Mouse (Mus musculus): Measurements from ENCODE around the gene Olfr921. TPM values are rescaled to one million over a fixed set of nuclear protein-coding genes. Genes with fewer than 3 reads are reported as not detected.

The Olfr921 gene
- total RNA-seq (2017), result not detected in 3 replicates

DNA sequence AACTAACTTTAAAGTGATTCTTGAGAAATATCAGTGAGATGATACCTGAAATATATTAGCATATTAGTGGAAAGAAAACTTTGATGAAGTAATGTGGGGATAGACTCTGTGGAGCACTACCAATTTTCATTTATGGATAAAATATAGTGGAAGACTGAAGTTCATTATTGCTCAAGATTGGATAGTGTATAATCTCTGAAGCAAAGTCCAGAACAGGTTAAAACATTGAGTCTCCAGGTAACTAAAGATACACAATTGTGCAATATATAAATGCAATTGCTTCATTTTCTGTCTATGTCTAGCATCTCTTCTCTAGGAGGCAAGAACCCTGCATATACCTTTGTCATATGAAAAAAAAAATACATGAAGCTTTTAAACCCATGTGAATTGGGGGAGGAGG lies at the start of gene Olfr921:
TSS of gene Olfr921 (plus strand) at position 301 of the 400 bp plus-strand sequence.
- ATAC-seq (replicated peaks; ENCODE audit: insufficient number of reproducible peaks, low FRiP score, low TSS enrichment, poor library complexity, severe bottlenecking), result no peak

DNA sequence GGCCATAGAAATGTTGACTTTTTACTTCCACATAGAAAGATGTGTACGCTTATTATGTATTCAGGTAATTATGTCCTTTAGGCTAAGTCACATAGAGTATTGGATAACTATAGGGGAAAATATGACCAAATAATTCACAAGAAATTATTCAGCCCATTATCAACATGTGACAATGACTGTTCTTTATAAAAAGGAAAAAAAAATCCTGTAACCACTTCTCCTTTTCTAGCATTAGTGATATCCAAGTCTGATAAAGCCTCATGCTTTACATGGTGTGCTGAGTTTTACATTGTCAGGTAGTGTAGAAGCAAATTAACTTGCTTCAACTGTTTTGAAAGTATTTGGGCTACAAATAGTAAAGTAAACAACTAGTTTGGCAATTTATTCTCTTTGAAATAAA lies 48.8 kb upstream of the Olfr921 start:
- no peak for ATAC-seq (replicated peaks; ENCODE audit: insufficient number of reproducible peaks, low FRiP score, low TSS enrichment, poor library complexity, severe bottlenecking)

DNA sequence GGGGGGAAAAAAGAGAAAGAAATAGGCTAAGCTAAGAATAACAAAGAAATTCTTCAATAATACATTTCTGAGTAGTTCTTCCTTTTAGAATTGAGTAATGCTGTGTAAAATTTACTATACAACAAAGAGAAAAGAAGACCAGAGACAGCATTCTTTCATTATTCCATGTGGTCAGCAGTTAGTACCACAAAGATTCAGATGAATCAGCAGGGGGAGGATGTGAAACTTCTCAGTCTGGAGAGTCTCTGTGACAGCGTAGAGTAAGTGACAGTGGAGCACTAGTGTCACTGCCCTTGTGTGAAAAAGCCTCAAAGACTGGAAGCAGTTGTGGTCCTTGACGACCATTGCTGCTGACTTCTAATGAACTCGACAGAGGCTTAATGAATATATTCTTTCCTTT lies 44.6 kb upstream of the Olfr921 start:
- 0 out of 2 replicates have a peak, but pooled peaks have one; percentile 66 for ATAC-seq (replicated peaks; ENCODE audit: insufficient number of reproducible peaks, low FRiP score, low TSS enrichment, poor library complexity, severe bottlenecking)

DNA sequence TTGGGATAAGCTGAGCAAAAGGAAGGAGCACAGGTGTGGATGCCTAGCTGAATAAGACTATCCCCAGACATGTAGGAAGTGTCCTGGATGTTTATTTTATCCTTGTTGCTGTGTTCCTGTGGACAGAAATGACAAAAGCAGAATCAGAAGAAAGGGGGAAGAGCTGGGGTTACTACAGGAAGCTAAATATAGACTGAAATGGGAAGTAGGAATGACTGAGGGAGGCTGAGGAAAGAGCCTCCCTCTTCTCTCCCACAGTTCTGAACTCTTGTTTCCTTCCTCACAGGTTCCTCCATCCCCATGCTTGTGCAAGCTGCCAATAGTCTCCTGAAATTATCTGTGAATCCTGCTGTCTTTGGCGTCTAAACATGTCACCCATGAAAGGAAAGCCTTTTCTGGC lies 31.5 kb upstream of the Olfr921 start:
- ATAC-seq (replicated peaks; ENCODE audit: insufficient number of reproducible peaks, low FRiP score, low TSS enrichment, poor library complexity, severe bottlenecking), result no peak

DNA sequence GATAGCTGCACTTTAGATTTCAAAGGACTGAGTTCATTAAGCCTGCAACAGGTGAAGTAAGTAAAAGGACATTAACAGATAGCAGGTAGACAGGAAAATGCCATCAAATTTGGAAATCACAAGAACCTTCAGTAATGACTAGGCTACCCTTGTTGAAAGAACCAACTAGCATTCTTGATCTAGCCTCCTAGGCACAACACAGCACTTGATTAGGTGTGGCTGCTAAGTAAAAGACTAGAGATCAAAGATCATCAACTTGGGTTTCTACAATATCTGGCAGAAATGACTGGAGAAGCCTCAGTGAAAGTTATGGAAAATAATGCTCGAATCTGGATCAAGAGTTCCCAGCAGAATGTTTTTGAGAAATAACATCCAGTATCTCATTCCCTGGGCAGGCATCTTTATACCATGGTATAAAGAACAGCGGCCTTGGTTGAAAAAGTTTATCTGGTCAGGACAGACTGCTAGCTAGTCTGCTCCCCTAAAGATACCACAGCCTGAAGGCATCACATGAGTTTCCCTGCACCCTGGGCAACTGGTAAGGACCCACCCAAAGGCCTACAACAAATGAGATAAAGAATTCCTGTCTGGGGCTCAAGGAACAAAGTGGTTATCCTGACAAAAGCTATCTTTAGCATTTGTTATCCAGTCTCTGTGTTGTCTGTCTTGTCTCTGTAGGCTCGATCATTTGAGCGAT lies 28.1 kb upstream of the Olfr921 start:
- ATAC-seq (replicated peaks; ENCODE audit: insufficient number of reproducible peaks, low FRiP score, low TSS enrichment, poor library complexity, severe bottlenecking), result no peak

DNA sequence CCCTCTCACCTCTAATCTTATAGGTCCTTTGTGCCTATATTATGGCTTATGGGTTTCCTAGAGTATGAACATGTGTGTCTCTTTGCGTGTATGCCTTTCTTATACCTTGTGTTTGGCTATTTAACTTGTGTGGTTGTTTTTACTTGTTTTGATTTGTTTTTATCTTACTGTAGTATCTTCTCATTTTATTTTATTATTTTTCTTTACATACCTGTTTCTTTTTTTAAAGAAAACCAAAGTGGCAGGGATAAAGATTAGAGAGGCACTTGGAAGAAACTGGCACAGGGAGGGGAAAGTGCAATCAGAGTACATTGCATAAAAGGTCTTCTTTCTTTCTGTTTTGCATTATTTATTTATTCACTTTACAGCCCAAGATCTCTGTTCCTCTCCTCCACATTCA lies 20.9 kb upstream of the Olfr921 start, which contains the start of gene Olfr920:
TSS of gene Olfr920 (plus strand) at position 301 of the 400 bp plus-strand sequence.
- ATAC-seq (replicated peaks; ENCODE audit: insufficient number of reproducible peaks, low FRiP score, low TSS enrichment, poor library complexity, severe bottlenecking), result no peak

DNA sequence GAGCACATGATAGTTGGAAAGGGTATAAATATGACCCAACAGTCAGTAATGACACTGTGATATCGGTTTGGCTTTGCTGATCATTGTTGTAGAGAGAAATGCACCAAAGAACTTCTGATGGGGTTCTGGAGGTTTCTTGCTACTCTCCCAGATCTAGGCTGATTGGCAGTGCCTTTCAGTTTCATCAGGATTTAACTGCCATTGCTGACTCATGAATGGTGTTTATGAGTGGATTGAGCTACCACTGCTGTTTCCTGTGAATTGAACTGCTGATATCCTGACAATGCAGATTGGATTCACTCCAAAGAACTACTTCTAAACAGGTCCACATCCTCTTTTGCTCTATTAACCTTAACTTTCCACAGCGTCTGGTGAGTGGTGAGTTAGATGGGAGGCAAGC lies 19.8 kb downstream of the Olfr921 start:
- ATAC-seq (replicated peaks; ENCODE audit: insufficient number of reproducible peaks, low FRiP score, low TSS enrichment, poor library complexity, severe bottlenecking), result no peak

DNA sequence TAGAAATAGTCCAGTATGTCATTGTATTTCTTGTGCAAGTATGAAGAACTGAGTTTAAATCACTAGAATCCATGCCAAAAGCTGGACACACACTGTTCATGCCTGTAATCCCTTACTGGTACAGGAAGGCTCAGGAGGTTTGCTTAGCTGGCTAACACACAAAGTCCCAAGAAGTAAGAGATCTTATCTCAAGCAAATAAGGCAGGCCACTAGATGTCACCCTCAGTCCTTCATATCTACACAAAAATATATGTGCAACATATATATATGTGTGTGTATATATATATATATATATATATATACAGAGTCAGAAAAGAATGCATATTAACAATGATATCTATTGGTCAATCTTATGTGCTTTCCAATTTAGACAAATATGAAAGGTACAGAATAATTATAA lies 32.8 kb downstream of the Olfr921 start:
- no peak for ATAC-seq (replicated peaks; ENCODE audit: insufficient number of reproducible peaks, low FRiP score, low TSS enrichment, poor library complexity, severe bottlenecking)

DNA sequence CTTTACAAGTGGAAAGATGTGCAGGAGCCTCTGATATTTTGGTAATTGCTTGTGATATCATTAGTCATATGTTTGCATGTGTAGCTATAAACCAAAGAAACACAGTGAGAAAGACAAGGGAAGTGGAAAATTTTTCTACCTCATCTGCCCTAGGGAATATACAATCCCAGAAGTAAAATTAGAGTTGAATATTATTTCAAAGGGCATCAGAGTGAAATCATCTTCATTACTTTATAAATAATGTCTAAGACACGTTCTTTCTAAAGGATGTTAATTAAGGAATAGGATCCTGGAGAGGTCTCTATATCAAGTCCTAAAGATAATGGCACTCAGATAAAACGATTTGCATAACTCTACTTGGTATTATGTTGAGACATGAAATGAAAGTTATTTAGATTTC lies 41.4 kb downstream of the Olfr921 start, which contains the start of gene Olfr922:
TSS of gene Olfr922 (plus strand) at position 301 of the 400 bp plus-strand sequence.
- ATAC-seq (replicated peaks; ENCODE audit: insufficient number of reproducible peaks, low FRiP score, low TSS enrichment, poor library complexity, severe bottlenecking), result no peak

DNA sequence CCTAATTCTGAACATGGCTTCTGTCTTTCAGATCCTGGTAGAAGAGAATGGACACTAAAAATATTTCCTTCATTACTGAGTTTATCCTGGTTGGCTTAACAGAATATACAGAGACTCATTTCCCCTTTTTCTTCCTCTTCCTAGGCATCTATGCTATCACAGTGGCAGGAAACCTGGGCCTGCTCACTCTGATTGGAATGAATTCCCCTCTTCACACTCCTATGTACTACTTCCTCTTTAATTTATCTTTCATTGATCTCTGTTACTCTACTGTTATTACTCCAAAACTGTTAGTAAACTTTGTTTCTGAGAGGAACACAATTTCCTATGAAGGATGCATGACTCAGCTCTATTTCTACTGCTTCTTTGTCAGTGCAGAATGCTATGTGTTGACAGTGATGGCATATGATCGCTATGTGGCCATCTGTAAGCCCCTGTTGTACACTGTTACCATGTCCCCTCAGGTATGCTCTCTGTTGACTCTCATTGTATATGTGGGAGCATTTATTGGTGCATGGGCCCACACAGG lies 42.7 kb downstream of the Olfr921 start:
- ATAC-seq (replicated peaks; ENCODE audit: insufficient number of reproducible peaks, low FRiP score, low TSS enrichment, poor library complexity, severe bottlenecking), result no peak

DNA sequence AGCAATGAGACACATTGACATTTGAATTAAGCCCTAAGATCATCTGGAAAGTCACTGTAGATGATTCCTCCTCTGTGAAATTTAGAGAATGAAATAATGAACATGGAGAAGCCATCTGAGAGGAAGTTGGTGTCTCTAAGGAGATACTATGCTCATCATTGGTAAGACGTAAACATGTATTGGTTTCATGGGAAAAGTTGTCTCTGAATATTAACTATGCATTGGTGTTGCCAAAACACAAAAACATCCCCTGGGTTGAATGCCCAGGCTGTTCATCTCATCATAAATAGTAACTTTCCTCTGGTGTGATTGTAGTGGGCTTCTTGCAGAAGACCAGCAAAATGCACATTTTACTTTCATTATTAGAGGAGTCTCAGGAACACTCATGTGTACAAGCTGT lies 53.4 kb downstream of the Olfr921 start, which contains the start of gene Olfr923:
TSS of gene Olfr923 (plus strand) at position 301 of the 400 bp plus-strand sequence.
- no peak for ATAC-seq (replicated peaks; ENCODE audit: insufficient number of reproducible peaks, low FRiP score, low TSS enrichment, poor library complexity, severe bottlenecking)

Other genes starting within 250 kb of the Olfr921 start
- gene Olfr910, start 235.2 kb upstream of the Olfr921 start, total RNA-seq (2017), result not detected in 3 replicates
- not detected in 3 replicates for gene Olfr912, start 192.9 kb upstream of the Olfr921 start, total RNA-seq (2017)
- gene Olfr913, start 180.3 kb upstream of the Olfr921 start, total RNA-seq (2017), result not detected in 3 replicates
- gene Olfr914, start 168.0 kb upstream of the Olfr921 start, total RNA-seq (2017), result not detected in 3 replicates
- gene Olfr916, start 113.2 kb upstream of the Olfr921 start, total RNA-seq (2017), result not detected in 3 replicates
- not detected in 3 replicates for gene Olfr917, start 107.2 kb upstream of the Olfr921 start, total RNA-seq (2017)
- not detected in 3 replicates for gene Olfr918, start 98.5 kb upstream of the Olfr921 start, total RNA-seq (2017)
- not detected in 3 replicates for gene Olfr919, start 69.4 kb upstream of the Olfr921 start, total RNA-seq (2017)
- 29.2 to 35.0 TPM (median 33.1 TPM) in 3 replicates for gene Vwa5a, start 54.8 kb upstream of the Olfr921 start, total RNA-seq (2017)
- 0.19 to 1.4 TPM (median 0.53 TPM) in 3 replicates for gene Olfr920, start 20.8 kb upstream of the Olfr921 start, total RNA-seq (2017)
- gene Olfr922, start 41.5 kb downstream of the Olfr921 start, total RNA-seq (2017), result not detected in 3 replicates
- gene Olfr923, start 53.5 kb downstream of the Olfr921 start, total RNA-seq (2017), result not detected in 3 replicates
- gene Olfr924, start 71.4 kb downstream of the Olfr921 start, total RNA-seq (2017), result not detected in 3 replicates
- gene Olfr26, start 82.0 kb downstream of the Olfr921 start, total RNA-seq (2017), result not detected in 3 replicates
- not detected in 3 replicates for gene Olfr926, start 104.1 kb downstream of the Olfr921 start, total RNA-seq (2017)
- not detected in 3 replicates for gene Olfr930, start 156.7 kb downstream of the Olfr921 start, total RNA-seq (2017)
- gene Olfr933, start 199.2 kb downstream of the Olfr921 start, total RNA-seq (2017), result not detected in 3 replicates
- gene Olfr934, start 215.2 kb downstream of the Olfr921 start, total RNA-seq (2017), result not detected in 3 replicates
- 2.0 TPM in 1 of 3 replicates, not detected in the others for gene Olfr935, start 226.6 kb downstream of the Olfr921 start, total RNA-seq (2017)